In the genomic region with DNA sequence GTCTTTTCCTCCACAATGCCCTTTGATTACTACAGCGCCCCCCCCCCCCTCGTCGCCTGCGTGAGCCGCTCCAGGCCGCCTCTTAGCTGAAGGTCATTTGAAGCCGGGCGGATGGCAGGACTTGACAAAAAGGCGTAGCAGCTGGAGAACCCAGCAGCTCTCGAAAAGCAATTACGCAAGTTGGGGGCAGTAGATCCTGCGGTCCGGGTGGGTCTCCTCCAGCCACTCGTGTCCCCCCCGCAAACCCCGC, we compare ENCODE assay signal across 8 mouse cellular contexts. TPM values are rescaled to one million over a fixed set of nuclear protein-coding genes. Genes with fewer than 3 reads are reported as not detected.
DNase-seq lines count a peak whose midpoint lies in the region; ATAC-seq lines count a peak whose summit lies in the region.

No protein-coding gene starts in this region.

- peak overlapping the region; percentile 90 for H3K9ac ChIP-seq in kidney, embryonic 16.5 days (replicated peaks; ENCODE audit: low read length)
- peak overlapping the region; percentile 82 for H3K9ac ChIP-seq in hindbrain, embryonic 15.5 days
- peak overlapping the region; percentile 79 for H3K9ac ChIP-seq in midbrain, embryonic 15.5 days

- H3K27me3 ChIP-seq in kidney, embryonic 16.5 days (ENCODE audit: insufficient read depth, low read length): no peaks in the 10 kb centered on the region
- no peaks in the 10 kb centered on the region for H3K27me3 ChIP-seq in embryonic facial prominence, embryonic 10.5 days (replicated peaks; ENCODE audit: low read depth, poor library complexity, severe bottlenecking)
- no peaks in the 10 kb centered on the region for H3K27me3 ChIP-seq in hindbrain, embryonic 15.5 days
- no peaks in the 10 kb centered on the region for H3K27me3 ChIP-seq in midbrain, embryonic 15.5 days (replicated peaks)

- H3K4me1 ChIP-seq in kidney, embryonic 16.5 days (ENCODE audit: insufficient read depth, low read length): peaks cover 18% of the 10 kb centered on the region
- H3K4me1 ChIP-seq in embryonic facial prominence, embryonic 10.5 days: peaks cover 15% of the 10 kb centered on the region
- peaks cover 22% of the 10 kb centered on the region for H3K4me1 ChIP-seq in hindbrain, embryonic 15.5 days (replicated peaks)
- peaks cover 24% of the 10 kb centered on the region for H3K4me1 ChIP-seq in midbrain, embryonic 15.5 days

- H3K9me3 ChIP-seq in kidney, embryonic 16.5 days (ENCODE audit: low read length): no peaks in the 10 kb centered on the region
- H3K9me3 ChIP-seq in embryonic facial prominence, embryonic 10.5 days: no peaks in the 10 kb centered on the region
- no peaks in the 10 kb centered on the region for H3K9me3 ChIP-seq in hindbrain, embryonic 15.5 days
- no peaks in the 10 kb centered on the region for H3K9me3 ChIP-seq in midbrain, embryonic 15.5 days

- no peak for DNase-seq in kidney, postnatal 14 days
- DNase-seq in embryonic facial prominence, embryonic 10.5 days (ENCODE audit: low spot score): no peak
- no peak for DNase-seq in layer of hippocampus, postnatal 25 days (ENCODE audit: extremely low spot score in 1 of 2, low spot score in 1 of 2)
- DNase-seq in adrenal gland, adult 2 months: no peak

- H3K4me2 ChIP-seq in kidney, embryonic 16.5 days (replicated peaks; ENCODE audit: low read depth, low read length): peak overlapping the region; percentile 79
- peak overlapping the region; percentile 74 for H3K4me2 ChIP-seq in hindbrain, embryonic 15.5 days
- peak overlapping the region; percentile 73 for H3K4me2 ChIP-seq in midbrain, embryonic 15.5 days

- no peak; the same call in 1 of the 2 replicates for ATAC-seq in kidney, embryonic 16.5 days (ENCODE audit: low FRiP score, low TSS enrichment)
- ATAC-seq in hindbrain, embryonic 15.5 days (ENCODE audit: low FRiP score, low read depth): no peak
- ATAC-seq in midbrain, embryonic 15.5 days (replicated peaks): no peak
- no peak; the same call in 1 of the 2 replicates for ATAC-seq in monocyte, adult 5-6 weeks (replicated peaks; ENCODE audit: insufficient number of reproducible peaks, low FRiP score, low TSS enrichment, poor library complexity, severe bottlenecking)

- 0% methylated on average over 15 of the region's 16 CpGs for WGBS in kidney, embryonic 16.5 days
- under 1% methylated on average over 16 of the region's 16 CpGs for WGBS in embryonic facial prominence, embryonic 10.5 days
- WGBS in hindbrain, embryonic 15.5 days: 0% methylated on average over 16 of the region's 16 CpGs
- 2% methylated on average over 16 of the region's 16 CpGs for WGBS in midbrain, embryonic 15.5 days

- H3K4me3 ChIP-seq in kidney, embryonic 16.5 days (ENCODE audit: low read length): peak overlapping the region; percentile 86
- peak overlapping the region; percentile 98 for H3K4me3 ChIP-seq in embryonic facial prominence, embryonic 10.5 days
- H3K4me3 ChIP-seq in hindbrain, embryonic 15.5 days: peak overlapping the region; percentile 85
- peak overlapping the region; percentile 98 for H3K4me3 ChIP-seq in midbrain, embryonic 15.5 days

- H3K27ac ChIP-seq in kidney, embryonic 16.5 days (ENCODE audit: low read length): peak overlapping the region; percentile 95
- H3K27ac ChIP-seq in embryonic facial prominence, embryonic 10.5 days (replicated peaks): peak overlapping the region; percentile 89
- H3K27ac ChIP-seq in hindbrain, embryonic 15.5 days (replicated peaks): peak overlapping the region; percentile 92
- H3K27ac ChIP-seq in midbrain, embryonic 15.5 days: peak overlapping the region; percentile 95

- peaks cover 16% of the 10 kb centered on the region for H3K36me3 ChIP-seq in kidney, embryonic 16.5 days (ENCODE audit: insufficient read depth, low read length)
- H3K36me3 ChIP-seq in embryonic facial prominence, embryonic 10.5 days (replicated peaks): peaks cover 31% of the 10 kb centered on the region
- peaks cover 16% of the 10 kb centered on the region for H3K36me3 ChIP-seq in hindbrain, embryonic 15.5 days
- peaks cover 18% of the 10 kb centered on the region for H3K36me3 ChIP-seq in midbrain, embryonic 15.5 days (replicated peaks)

RNA-seq across cellular contexts. Expression of a gene that starts 0.2 kb away (rescaled TPM):
- 92.0 and 94.7 TPM in 2 replicates for polyA plus RNA-seq in kidney, embryonic 16.5 days (2015; fragmentation: Nextera tagmentation; extraction: Ambion mirVana)
- polyA plus RNA-seq in embryonic facial prominence, embryonic 10.5 days (2016; fragmentation: Nextera tagmentation; extraction: Ambion mirVana): 101 and 103 TPM in 2 replicates
- polyA plus RNA-seq in hindbrain, embryonic 15.5 days (2015; fragmentation: Nextera tagmentation; extraction: Ambion mirVana): 100 and 106 TPM in 2 replicates
- polyA plus RNA-seq in midbrain, embryonic 15.5 days (2015; fragmentation: Nextera tagmentation; extraction: Ambion mirVana): 110 and 121 TPM in 2 replicates
- 52.8 to 83.9 TPM (median 66.9 TPM) in 3 replicates for total RNA-seq in monocyte, adult 5-6 weeks (2017)
- total RNA-seq in layer of hippocampus, postnatal 25 days (2021): 10 to 100 TPM; 64.7 to 71.8 TPM
- 10 to 100 TPM; 66.1 to 93.2 TPM for total RNA-seq in adrenal gland, adult 2 months (2021)
- polyA plus RNA-seq in adrenal gland, adult 2 months (2012; rRNA removed): 23.7 and 31.0 TPM in 2 replicates

RNA-seq across cellular contexts. Expression of a gene that starts 22.3 kb away (rescaled TPM):
- 120 and 123 TPM in 2 replicates for polyA plus RNA-seq in kidney, embryonic 16.5 days (2015; fragmentation: Nextera tagmentation; extraction: Ambion mirVana)
- polyA plus RNA-seq in embryonic facial prominence, embryonic 10.5 days (2016; fragmentation: Nextera tagmentation; extraction: Ambion mirVana): 91.0 and 93.4 TPM in 2 replicates
- 150 and 157 TPM in 2 replicates for polyA plus RNA-seq in hindbrain, embryonic 15.5 days (2015; fragmentation: Nextera tagmentation; extraction: Ambion mirVana)
- polyA plus RNA-seq in midbrain, embryonic 15.5 days (2015; fragmentation: Nextera tagmentation; extraction: Ambion mirVana): 150 and 156 TPM in 2 replicates
- total RNA-seq in monocyte, adult 5-6 weeks (2017): 103 to 128 TPM (median 128 TPM) in 3 replicates
- 10 to 100 TPM; 79.7 to 92.7 TPM for total RNA-seq in layer of hippocampus, postnatal 25 days (2021)
- total RNA-seq in adrenal gland, adult 2 months (2021): 100 to 1,000 TPM; 101 to 104 TPM
- 4.1 and 4.5 TPM in 2 replicates for polyA plus RNA-seq in adrenal gland, adult 2 months (2012; rRNA removed)

RNA-seq across cellular contexts. Expression of a gene that starts 22.4 kb away (rescaled TPM):
- polyA plus RNA-seq in kidney, embryonic 16.5 days (2015; fragmentation: Nextera tagmentation; extraction: Ambion mirVana): 210 and 215 TPM in 2 replicates
- polyA plus RNA-seq in embryonic facial prominence, embryonic 10.5 days (2016; fragmentation: Nextera tagmentation; extraction: Ambion mirVana): 210 and 219 TPM in 2 replicates
- polyA plus RNA-seq in hindbrain, embryonic 15.5 days (2015; fragmentation: Nextera tagmentation; extraction: Ambion mirVana): 181 and 203 TPM in 2 replicates
- polyA plus RNA-seq in midbrain, embryonic 15.5 days (2015; fragmentation: Nextera tagmentation; extraction: Ambion mirVana): 173 and 181 TPM in 2 replicates
- total RNA-seq in monocyte, adult 5-6 weeks (2017): 241 to 264 TPM (median 246 TPM) in 3 replicates
- total RNA-seq in layer of hippocampus, postnatal 25 days (2021): 100 to 1,000 TPM; 144 to 165 TPM
- 100 to 1,000 TPM; 274 to 368 TPM for total RNA-seq in adrenal gland, adult 2 months (2021)
- 268 and 567 TPM in 2 replicates for polyA plus RNA-seq in adrenal gland, adult 2 months (2012; rRNA removed)

RNA-seq across cellular contexts. Expression of a gene that starts 50.7 kb away (rescaled TPM):
- not detected in 2 replicates for polyA plus RNA-seq in kidney, embryonic 16.5 days (2015; fragmentation: Nextera tagmentation; extraction: Ambion mirVana)
- not detected in 2 replicates for polyA plus RNA-seq in embryonic facial prominence, embryonic 10.5 days (2016; fragmentation: Nextera tagmentation; extraction: Ambion mirVana)
- polyA plus RNA-seq in hindbrain, embryonic 15.5 days (2015; fragmentation: Nextera tagmentation; extraction: Ambion mirVana): not detected in 2 replicates
- not detected in 2 replicates for polyA plus RNA-seq in midbrain, embryonic 15.5 days (2015; fragmentation: Nextera tagmentation; extraction: Ambion mirVana)
- total RNA-seq in monocyte, adult 5-6 weeks (2017): not detected in 3 replicates
- total RNA-seq in layer of hippocampus, postnatal 25 days (2021): not detected
- total RNA-seq in adrenal gland, adult 2 months (2021): 100 to 1,000 TPM in 1 of 2 experiments, not detected in 1; 112 TPM
- 6.3 and 15.7 TPM in 2 replicates for polyA plus RNA-seq in adrenal gland, adult 2 months (2012; rRNA removed)

Comparison
In these comparisons a context has a peak if more than half of its experiments do, and no peak if none do; other contexts are left out.
1. RNA of a gene that starts 22.3 kb away (polyA plus RNA-seq): 150 to 156 TPM in midbrain, embryonic 15.5 days, 150 to 157 TPM in hindbrain, embryonic 15.5 days, 120 to 123 TPM in kidney, embryonic 16.5 days and 91.0 to 93.4 TPM in embryonic facial prominence, embryonic 10.5 days; 4.1 to 4.5 TPM in adrenal gland, adult 2 months; every median in the first group is over 10 times any median in the second.
2. Peak in every context shown above with its lines, with median percentiles within 50 percentile points of each other: H3K27ac ChIP-seq, H3K4me2 ChIP-seq, H3K4me3 ChIP-seq and H3K9ac ChIP-seq.